Mouse (Mus musculus) adipocyte (in vitro differentiated cells): ENCODE data around the gene Gm156.
A peak's percentile ranks its signal among the peaks of the same experiment; 100 is the strongest.
"Not testable (repeated sequence)": the region's sequence is repeated elsewhere in the genome, so short reads cannot be mapped to it uniquely, and the experiment has no call there.

Experiments used
- DNase-seq: peaks from one replicate; pipeline ENCODE4 v3.0.0-alpha.2; 2016; ENCODE audit warnings: low spot score

The Gm156 gene

GRCm38 (mm10) chr6:129784170-129784569, at the start of gene Gm156:
TSS of gene Gm156 (minus strand) at chr6:129784270.
- not testable (repeated sequence) for DNase-seq

- peak; percentile 51 for DNase-seq
These were observed 41.5 kb upstream of the Gm156 start for GRCm38 (mm10) chr6:129825559-129825958.

GRCm38 (mm10) chr6:129824004-129824403, 39.9 kb upstream of the Gm156 start:
- no peak for DNase-seq

- no peak for DNase-seq
These were observed 33.7 kb upstream of the Gm156 start for GRCm38 (mm10) chr6:129817731-129818130.

GRCm38 (mm10) chr6:129747654-129748032, 36.4 kb downstream of the Gm156 start:
- DNase-seq = no peak

GRCm38 (mm10) chr6:129747016-129747653, 36.9 kb downstream of the Gm156 start:
- no peak for DNase-seq

GRCm38 (mm10) chr6:129746151-129746550, 37.9 kb downstream of the Gm156 start:
- DNase-seq = no peak

- no peak for DNase-seq
These were observed 43.9 kb downstream of the Gm156 start, which contains the start of gene Klri2 for GRCm38 (mm10) chr6:129740069-129740721. TSS of gene Klri2 (minus strand) at chr6:129740484.

GRCm38 (mm10) chr6:129736414-129736813, 47.7 kb downstream of the Gm156 start:
- no peak for DNase-seq

GRCm38 (mm10) chr6:129727237-129727636, 56.8 kb downstream of the Gm156 start:
- no peak for DNase-seq

- DNase-seq = no peak
These were observed 62.7 kb downstream of the Gm156 start for GRCm38 (mm10) chr6:129721390-129721789.

GRCm38 (mm10) chr6:129720487-129720886, 63.6 kb downstream of the Gm156 start:
- DNase-seq = no peak

- no peak for DNase-seq
These were observed 67.0 kb downstream of the Gm156 start, which contains the start of gene Klri1 for GRCm38 (mm10) chr6:129717032-129717431. TSS of gene Klri1 (minus strand) at chr6:129717132.
